8 mouse cellular contexts compared by ENCODE assay signal in the genomic region with DNA sequence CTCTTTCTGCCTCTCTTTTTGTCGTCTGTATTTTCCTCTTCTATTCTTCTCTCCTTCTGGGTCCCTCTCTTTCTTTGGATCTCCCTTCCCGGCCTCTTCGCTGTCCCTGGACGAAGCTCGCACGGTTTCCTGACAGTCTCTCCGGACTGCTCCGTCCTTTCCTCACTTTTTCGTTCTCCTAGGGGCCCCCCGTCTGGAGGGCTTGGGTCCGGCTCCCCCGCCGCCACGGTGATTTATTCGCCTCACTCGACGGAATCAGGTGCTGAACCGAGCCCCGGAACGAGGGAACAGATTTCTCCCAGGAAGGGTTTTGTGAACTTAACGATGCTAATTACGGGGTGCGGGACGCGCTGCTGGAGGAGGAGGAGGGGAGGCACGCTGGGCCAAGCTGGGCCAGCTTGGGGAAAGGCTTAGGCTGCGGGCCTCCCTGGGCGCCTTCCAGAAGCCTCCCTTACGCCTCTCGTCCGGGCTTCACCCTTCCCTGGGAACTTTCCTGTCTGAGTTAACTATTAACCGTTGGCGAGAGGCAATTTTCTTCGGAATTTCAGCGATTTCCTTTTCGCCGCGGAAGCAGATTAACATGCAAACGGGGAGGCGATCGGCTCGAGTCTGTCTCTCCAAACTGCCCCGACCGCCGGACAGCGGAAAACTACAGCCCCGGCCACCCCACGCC. TPM values are rescaled to one million over a fixed set of nuclear protein-coding genes. Genes with fewer than 3 reads are reported as not detected.
DNase-seq lines count a peak whose midpoint lies in the region; ATAC-seq and TF ChIP-seq lines count a peak whose summit lies in the region.

No protein-coding gene starts in this region.

- no peak for TF ChIP-seq POLR2A in thymus, adult 2 months (IDR thresholded peaks at IDR 0.05; ENCODE audit: control insufficient read depth, extremely low read depth, insufficient read depth, low read length, poor library complexity)

- TF ChIP-seq EP300 in liver, postnatal 0 days (IDR thresholded peaks at IDR 0.05; ENCODE audit: low read depth) = no peak

- H3K9ac ChIP-seq in embryonic facial prominence, embryonic 11.5 days (replicated peaks; ENCODE audit: low read length) = no peak overlapping the region
- H3K9ac ChIP-seq in liver, postnatal 0 days (replicated peaks) = no peak overlapping the region

- no peak for ATAC-seq in embryonic facial prominence, embryonic 11.5 days (replicated peaks; ENCODE audit: insufficient number of reproducible peaks, low FRiP score, low TSS enrichment, low read depth)
- no peak for ATAC-seq in liver, postnatal 0 days

- H3K36me3 ChIP-seq in embryonic facial prominence, embryonic 11.5 days (replicated peaks; ENCODE audit: control insufficient read depth, insufficient read depth, low read depth, low read length) = no peaks in the 10 kb centered on the region
- H3K36me3 ChIP-seq in liver, postnatal 0 days (replicated peaks; ENCODE audit: insufficient read depth, low read length) = no peaks in the 10 kb centered on the region
- no peaks in the 10 kb centered on the region for H3K36me3 ChIP-seq in thymus, adult 2 months (ENCODE audit: control insufficient read depth, insufficient read depth, low read length)

- H3K4me1 ChIP-seq in embryonic facial prominence, embryonic 11.5 days (ENCODE audit: control insufficient read depth, insufficient read depth, low read length) = no peaks in the 10 kb centered on the region; the same call in 1 of the 2 replicates
- H3K4me1 ChIP-seq in liver, postnatal 0 days (ENCODE audit: insufficient read depth) = peaks cover 5% of the 10 kb centered on the region
- no peaks in the 10 kb centered on the region for H3K4me1 ChIP-seq in thymus, adult 2 months (replicated peaks; ENCODE audit: control insufficient read depth, insufficient read depth, low read length)

- H3K4me2 ChIP-seq in embryonic facial prominence, embryonic 11.5 days (ENCODE audit: low read depth, low read length) = 0 out of 2 replicates have a peak overlapping the region, but pooled peaks have one; percentile 17
- peak overlapping the region; percentile 39 for H3K4me2 ChIP-seq in liver, postnatal 0 days (ENCODE audit: low read depth, low read length)

- H3K27ac ChIP-seq in embryonic facial prominence, embryonic 11.5 days (replicated peaks; ENCODE audit: low read depth, low read length) = no peak overlapping the region
- H3K27ac ChIP-seq in liver, postnatal 0 days (ENCODE audit: low read depth) = no peak overlapping the region
- H3K27ac ChIP-seq in thymus, adult 2 months (ENCODE audit: control insufficient read depth, insufficient read depth, low read length) = no peak overlapping the region

- peak; percentile 12 for DNase-seq in adrenal gland, adult 2 months
- DNase-seq in adrenal gland, postnatal 4 days (ENCODE audit: low spot score in 2 of 2) = no peak
- no peak for DNase-seq in embryonic facial prominence, embryonic 11.5 days (ENCODE audit: low spot score)
- peak; percentile 85 for DNase-seq in kidney, adult 18-20 months
- DNase-seq in liver, postnatal 0 days = no peak
- no peak for DNase-seq in thymus, adult 2 months
- DNase-seq in urinary bladder, postnatal 14 days (ENCODE audit: low spot score) = no peak
- DNase-seq in cerebellum, postnatal 25 days = no peak

- TF ChIP-seq CTCF in liver, postnatal 0 days (IDR thresholded peaks at IDR 0.05; ENCODE audit: low read depth) = no peak
- TF ChIP-seq CTCF in thymus, adult 2 months (IDR thresholded peaks at IDR 0.05; ENCODE audit: borderline replicate concordance, control insufficient read depth, extremely low read depth, insufficient read depth, low read length, poor library complexity) = no peak

- under 1% methylated on average over 48 of the region's 48 CpGs for WGBS in embryonic facial prominence, embryonic 11.5 days
- WGBS in liver, postnatal 0 days (ENCODE audit: insufficient replicate concordance) = 1% methylated on average over 48 of the region's 48 CpGs
- 6% methylated on average over 48 of the region's 48 CpGs for WGBS in thymus, adult 2 months

- H3K4me3 ChIP-seq in embryonic facial prominence, embryonic 11.5 days (ENCODE audit: low read depth, low read length) = no peak overlapping the region; the same call in 1 of the 2 replicates
- peak overlapping the region; percentile 22; the same call in 1 of the 2 replicates for H3K4me3 ChIP-seq in liver, postnatal 0 days (ENCODE audit: low read depth, low read length)
- H3K4me3 ChIP-seq in thymus, adult 2 months (ENCODE audit: control insufficient read depth, insufficient read depth, low read length) = no peak overlapping the region

- H3K9me3 ChIP-seq in embryonic facial prominence, embryonic 11.5 days (replicated peaks; ENCODE audit: control insufficient read depth, low read length) = no peaks in the 10 kb centered on the region; the same call in 1 of the 2 replicates
- no peaks in the 10 kb centered on the region for H3K9me3 ChIP-seq in liver, postnatal 0 days (ENCODE audit: low read length)

- H3K27me3 ChIP-seq in embryonic facial prominence, embryonic 11.5 days (ENCODE audit: control insufficient read depth, insufficient read depth, low read length) = peaks cover 79% of the 10 kb centered on the region
- peaks cover 94% of the 10 kb centered on the region for H3K27me3 ChIP-seq in liver, postnatal 0 days (ENCODE audit: insufficient read depth, low read length)
- H3K27me3 ChIP-seq in thymus, adult 2 months (ENCODE audit: control insufficient read depth, insufficient read depth, low read length) = peaks cover 20% of the 10 kb centered on the region; the same call in 1 of the 2 replicates

RNA-seq across cellular contexts. Expression of a gene that starts 14.6 kb away (rescaled TPM):
- not detected for total RNA-seq in adrenal gland, adult 2 months (2021)
- polyA plus RNA-seq in adrenal gland, adult 2 months (2012; rRNA removed) = not detected in 2 replicates
- 10 to 100 TPM in 1 of 2 experiments, under 1 TPM in 1; 0.45 to 13.6 TPM for total RNA-seq in adrenal gland, postnatal 4 days (2021)
- 0.90 and 1.1 TPM in 2 replicates for polyA plus RNA-seq in embryonic facial prominence, embryonic 11.5 days (2014; fragmentation: Nextera tagmentation; extraction: Ambion mirVana)
- not detected in 2 replicates for polyA plus RNA-seq in liver, postnatal 0 days (2015; fragmentation: Nextera tagmentation; extraction: Ambion mirVana)
- 0.10 and 0.12 TPM in 2 replicates for polyA plus RNA-seq in thymus, adult 2 months (2012; rRNA removed)

Comparison
In these comparisons a context has a peak if more than half of its experiments do, and no peak if none do; other contexts are left out.
1. DNase-seq: peak in adrenal gland, adult 2 months (single experiment) and kidney, adult 18-20 months (single experiment); none in adrenal gland, postnatal 4 days (0 of 2), embryonic facial prominence, embryonic 11.5 days (single experiment), liver, postnatal 0 days (single experiment), thymus, adult 2 months (single experiment), urinary bladder, postnatal 14 days (single experiment) and cerebellum, postnatal 25 days (0 of 2).